Mouse (Mus musculus): ENCODE data around the gene Emc7. TPM values are rescaled to one million over a fixed set of nuclear protein-coding genes. Genes with fewer than 3 reads are reported as not detected.

The Emc7 gene
- total RNA-seq, 2 experiments from 2014 or later, result 44.6 to 46.1 TPM

- no peak for DNase-seq (ENCODE audit: low spot score in 2 of 2)
- intact Hi-C loops (cut with DNase I), result no loop called here
Measured at GRCm38 (mm10) chr2:112470961-112471381, 16.2 kb downstream of the Emc7 start.

- no peak for DNase-seq (ENCODE audit: low spot score in 2 of 2)
- intact Hi-C loops (cut with DNase I), result no loop called here
Measured at GRCm38 (mm10) chr2:112472076-112472475, 17.3 kb downstream of the Emc7 start.

- DNase-seq (ENCODE audit: low spot score in 2 of 2), result peak in 1 of 2 experiments; percentile 57
- intact Hi-C loops (cut with DNase I), result no loop called here
Measured at GRCm38 (mm10) chr2:112474997-112475724, 20.4 kb downstream of the Emc7 start.

GRCm38 (mm10) chr2:112476554-112476953 lies 21.8 kb downstream of the Emc7 start:
- DNase-seq (ENCODE audit: low spot score in 2 of 2), result no peak

GRCm38 (mm10) chr2:112480669-112481068 lies 25.9 kb downstream of the Emc7 start, which contains the start of gene Chrm5:
Chrm5 (minus strand) TSS chr2:112480769.
- intact Hi-C loops (cut with DNase I), result loop anchor here (1.0 kb wide), 1 partner anchor 101 kb away; the partner anchor contains the start of gene Katnbl1
- DNase-seq (ENCODE audit: low spot score in 2 of 2), result no peak

More at GRCm38 (mm10) chr2:112476554-112476953, 21.8 kb downstream of the Emc7 start:
- intact Hi-C loops (cut with DNase I), result no loop called here

- DNase-seq (ENCODE audit: low spot score in 2 of 2), result no peak
- intact Hi-C loops (cut with DNase I), result loop anchor here (1.0 kb wide), 1 partner anchor 102 kb away; the partner anchor contains the start of gene Katnbl1
Measured at GRCm38 (mm10) chr2:112481564-112481963, 26.8 kb downstream of the Emc7 start.

GRCm38 (mm10) chr2:112482533-112483333 lies 27.9 kb downstream of the Emc7 start:
- peak in 1 of 2 experiments; percentile 49 for DNase-seq (ENCODE audit: low spot score in 2 of 2)

GRCm38 (mm10) chr2:112483334-112483651 lies 28.5 kb downstream of the Emc7 start:
- intact Hi-C loops (cut with DNase I), result no loop called here
- DNase-seq (ENCODE audit: low spot score in 2 of 2), result no peak

More at GRCm38 (mm10) chr2:112482533-112483333, 27.9 kb downstream of the Emc7 start:
- intact Hi-C loops (cut with DNase I), result no loop called here

- DNase-seq (ENCODE audit: low spot score in 2 of 2), result no peak
- intact Hi-C loops (cut with DNase I), result no loop called here
Measured at GRCm38 (mm10) chr2:112484886-112485285, 30.1 kb downstream of the Emc7 start.

GRCm38 (mm10) chr2:112490483-112491196 lies 35.8 kb downstream of the Emc7 start:
- intact Hi-C loops (cut with DNase I), result no loop called here
- DNase-seq (ENCODE audit: low spot score in 2 of 2), result no peak

- intact Hi-C loops (cut with DNase I), result no loop called here
- no peak for DNase-seq (ENCODE audit: low spot score in 2 of 2)
Measured at GRCm38 (mm10) chr2:112491629-112492028, 36.8 kb downstream of the Emc7 start.

- intact Hi-C loops (cut with DNase I), result no loop called here
- DNase-seq (ENCODE audit: low spot score in 2 of 2), result no peak
Measured at GRCm38 (mm10) chr2:112492431-112492855, 37.6 kb downstream of the Emc7 start.

- intact Hi-C loops (cut with DNase I), result no loop called here
- peak; percentile 67 to 81 for DNase-seq (ENCODE audit: low spot score in 2 of 2)
Measured at GRCm38 (mm10) chr2:112492856-112493538, 38.2 kb downstream of the Emc7 start, which contains the start of gene Aven. Aven (plus strand) TSS chr2:112492964.

GRCm38 (mm10) chr2:112493539-112494260 lies 38.9 kb downstream of the Emc7 start:
- DNase-seq (ENCODE audit: low spot score in 2 of 2), result no peak
- intact Hi-C loops (cut with DNase I), result no loop called here

- intact Hi-C loops (cut with DNase I), result no loop called here
- no peak for DNase-seq (ENCODE audit: low spot score in 2 of 2)
Measured at GRCm38 (mm10) chr2:112497851-112498250, 43.1 kb downstream of the Emc7 start.

GRCm38 (mm10) chr2:112501209-112501608 lies 46.4 kb downstream of the Emc7 start:
- intact Hi-C loops (cut with DNase I), result loop anchor here (5.0 to 10.0 kb wide), 2 partner anchors 266 to 804 kb away; no protein-coding TSS in a partner anchor
- DNase-seq (ENCODE audit: low spot score in 2 of 2), result peak; percentile 78 to 83

GRCm38 (mm10) chr2:112503978-112504377 lies 49.2 kb downstream of the Emc7 start:
- intact Hi-C loops (cut with DNase I), result loop anchor here (5.0 to 10.0 kb wide), 2 partner anchors 263 to 801 kb away; no protein-coding TSS in a partner anchor
- DNase-seq (ENCODE audit: low spot score in 2 of 2), result no peak

GRCm38 (mm10) chr2:112506841-112507435 lies 52.1 kb downstream of the Emc7 start:
- intact Hi-C loops (cut with DNase I), result loop anchor here (10.0 kb wide), 1 partner anchor 798 kb away; no protein-coding TSS in a partner anchor
- no peak for DNase-seq (ENCODE audit: low spot score in 2 of 2)

Measured in left cerebral cortex, postnatal 14 days (tissue).